10 mouse cellular contexts compared by ENCODE assay signal in genomic region chr15:100550280-100550679, GRCm38 (mm10). TPM values are rescaled to one million over a fixed set of nuclear protein-coding genes. Genes with fewer than 3 reads are reported as not detected.
A peak's percentile ranks its signal among the peaks of the same experiment; 100 is the strongest.
DNase-seq lines count a peak whose midpoint lies in the region; ATAC-seq lines count a peak whose summit lies in the region.
"Had no signal": no experiment of that assay in that cellular context is flagged by ENCODE, and none has a peak within 500 bp of the region (broad histone marks: within the 10 kb centered on the region; RNA-seq: fewer than 3 reads in every experiment).

No protein-coding gene starts in this region.

- WGBS in lung, embryonic 16.5 days = 90% methylated on average over 4 of the region's 4 CpGs
- WGBS in limb, embryonic 12.5 days = 95% methylated on average over 4 of the region's 4 CpGs
- 91% methylated on average over 4 of the region's 4 CpGs for WGBS in stomach, embryonic 15.5 days

- H3K4me1 ChIP-seq in lung, embryonic 16.5 days (replicated peaks; ENCODE audit: control insufficient read depth, insufficient read depth, low read length) = peaks cover 5% of the 10 kb centered on the region
- H3K4me1 ChIP-seq in limb, embryonic 12.5 days (replicated peaks) = peaks cover 8% of the 10 kb centered on the region; the same call in 1 of the 2 replicates
- peaks cover 9% of the 10 kb centered on the region; the same call in 1 of the 2 replicates for H3K4me1 ChIP-seq in stomach, embryonic 15.5 days

- no peak overlapping the region; the same call in 1 of the 2 replicates for H3K9ac ChIP-seq in lung, embryonic 16.5 days (ENCODE audit: low read length)
- no peak overlapping the region for H3K9ac ChIP-seq in limb, embryonic 12.5 days (replicated peaks)
- no peak overlapping the region for H3K9ac ChIP-seq in stomach, embryonic 15.5 days

- ATAC-seq in lung, embryonic 16.5 days (ENCODE audit: low read depth) = no peak
- ATAC-seq in limb, embryonic 12.5 days (ENCODE audit: insufficient number of reproducible peaks, insufficient read depth, low FRiP score, low TSS enrichment, low read depth) = no peak
- ATAC-seq in stomach, embryonic 15.5 days (ENCODE audit: insufficient read depth, low FRiP score, low read depth) = no peak
- no peak for ATAC-seq in erythroid progenitor cell, adult 5-6 weeks (replicated peaks; ENCODE audit: low FRiP score, poor library complexity, severe bottlenecking)

- H3K4me2 ChIP-seq in lung, embryonic 16.5 days (ENCODE audit: low read depth, low read length) = peak overlapping the region; percentile 82; the same call in 1 of the 2 replicates
- peak overlapping the region; percentile 90 for H3K4me2 ChIP-seq in limb, embryonic 12.5 days
- peak overlapping the region; percentile 86; the same call in 1 of the 2 replicates for H3K4me2 ChIP-seq in stomach, embryonic 15.5 days

- no peaks in the 10 kb centered on the region; the same call in 1 of the 2 replicates for H3K9me3 ChIP-seq in lung, embryonic 16.5 days (ENCODE audit: control insufficient read depth, low read length)
- peaks cover 7% of the 10 kb centered on the region; the same call in 1 of the 2 replicates for H3K9me3 ChIP-seq in limb, embryonic 12.5 days
- no peaks in the 10 kb centered on the region for H3K9me3 ChIP-seq in stomach, embryonic 15.5 days

- H3K27ac ChIP-seq in lung, embryonic 16.5 days (ENCODE audit: low read length) = no peak overlapping the region
- no peak overlapping the region for H3K27ac ChIP-seq in limb, embryonic 12.5 days
- no peak overlapping the region for H3K27ac ChIP-seq in stomach, embryonic 15.5 days

- peaks cover 11% of the 10 kb centered on the region for H3K36me3 ChIP-seq in lung, embryonic 16.5 days (ENCODE audit: control insufficient read depth, insufficient read depth, low read length)
- H3K36me3 ChIP-seq in limb, embryonic 12.5 days = peaks cover 37% of the 10 kb centered on the region
- H3K36me3 ChIP-seq in stomach, embryonic 15.5 days = 0 out of 2 replicates have a peak, but pooled peaks cover 6% of the 10 kb centered on the region

- intact Hi-C loops in left cerebral cortex, postnatal 36 days (cut with DNase I) = loop anchor here (5.0 kb wide), 1 partner anchor 62 kb away; no protein-coding TSS in a partner anchor

- DNase-seq in lung, adult 18-20 months = no peak
- peak; percentile 31 for DNase-seq in heart, postnatal 4 days
- DNase-seq in adrenal gland, adult 8-10 months = no peak
- DNase-seq in left cerebral cortex, postnatal 36 days (ENCODE audit: low spot score in 2 of 2) = no peak
- DNase-seq: thymus, postnatal 36 days had no signal

- H3K27me3 ChIP-seq in lung, embryonic 16.5 days (ENCODE audit: control insufficient read depth, insufficient read depth, low read depth, low read length) = no peaks in the 10 kb centered on the region
- H3K27me3 ChIP-seq in limb, embryonic 12.5 days = no peaks in the 10 kb centered on the region
- H3K27me3 ChIP-seq in stomach, embryonic 15.5 days (replicated peaks) = no peaks in the 10 kb centered on the region
- H3K27me3 ChIP-seq: megakaryocyte, embryonic 14.5 days had no signal

- no peak overlapping the region for H3K4me3 ChIP-seq in lung, embryonic 16.5 days (ENCODE audit: low read length)
- 0 out of 2 replicates have a peak overlapping the region, but pooled peaks have one; percentile 89 for H3K4me3 ChIP-seq in limb, embryonic 12.5 days (replicated peaks)
- H3K4me3 ChIP-seq in stomach, embryonic 15.5 days (replicated peaks) = peak overlapping the region; percentile 85; the same call in 1 of the 2 replicates

RNA-seq across cellular contexts. Expression of gene Tfcp2, which starts 1.5 kb away (rescaled TPM):
- 22.3 and 23.0 TPM in 2 replicates for polyA plus RNA-seq in lung, embryonic 16.5 days (2015; fragmentation: Nextera tagmentation; extraction: Ambion mirVana)
- total RNA-seq in heart, postnatal 4 days (2021) = 10 to 100 TPM; 14.4 to 14.6 TPM
- polyA plus RNA-seq in limb, embryonic 12.5 days (2016; fragmentation: Nextera tagmentation; extraction: Ambion mirVana) = 42.5 and 44.4 TPM in 2 replicates
- polyA plus RNA-seq in stomach, embryonic 15.5 days (2015; fragmentation: Nextera tagmentation; extraction: Ambion mirVana) = 22.5 and 25.9 TPM in 2 replicates
- 10 to 100 TPM; 25.6 to 38.0 (median 30.8) TPM for total RNA-seq in adrenal gland, adult 8-10 months (2022)
- total RNA-seq in erythroid progenitor cell, adult 5-6 weeks (2015; ENCODE audit: low replicate concordance) = 5.0 and 17.7 TPM in 2 replicates
- total RNA-seq in erythroid progenitor cell, adult 5-6 weeks (2017; ENCODE audit: low replicate concordance) = 17.1 and 21.6 TPM in 2 replicates
- 10 to 100 TPM; 26.2 to 33.1 TPM for total RNA-seq in left cerebral cortex, postnatal 36 days (2021)

RNA-seq across cellular contexts. Expression of gene Pou6f1, which starts 49.5 kb away (rescaled TPM):
- 4.0 and 5.2 TPM in 2 replicates for polyA plus RNA-seq in lung, embryonic 16.5 days (2015; fragmentation: Nextera tagmentation; extraction: Ambion mirVana)
- 10 to 100 TPM; 26.3 to 29.3 TPM for total RNA-seq in heart, postnatal 4 days (2021)
- polyA plus RNA-seq in limb, embryonic 12.5 days (2016; fragmentation: Nextera tagmentation; extraction: Ambion mirVana) = 6.6 and 8.9 TPM in 2 replicates
- 4.7 and 4.9 TPM in 2 replicates for polyA plus RNA-seq in stomach, embryonic 15.5 days (2015; fragmentation: Nextera tagmentation; extraction: Ambion mirVana)
- total RNA-seq in adrenal gland, adult 8-10 months (2022) = 10 to 100 TPM; 17.1 to 33.5 (median 23.8) TPM
- 3.2 and 4.6 TPM in 2 replicates for total RNA-seq in erythroid progenitor cell, adult 5-6 weeks (2015; ENCODE audit: low replicate concordance)
- 1.7 TPM in 1 of 2 replicates, not detected in the other for total RNA-seq in erythroid progenitor cell, adult 5-6 weeks (2017; ENCODE audit: low replicate concordance)
- 100 to 1,000 TPM; 128 to 140 TPM for total RNA-seq in left cerebral cortex, postnatal 36 days (2021)

RNA-seq across cellular contexts. Expression of gene Csrnp2, which starts 55.0 kb away (rescaled TPM):
- 9.5 and 10.6 TPM in 2 replicates for polyA plus RNA-seq in lung, embryonic 16.5 days (2015; fragmentation: Nextera tagmentation; extraction: Ambion mirVana)
- 1 to 10 TPM; 5.9 to 6.5 TPM for total RNA-seq in heart, postnatal 4 days (2021)
- polyA plus RNA-seq in limb, embryonic 12.5 days (2016; fragmentation: Nextera tagmentation; extraction: Ambion mirVana) = 34.1 and 34.4 TPM in 2 replicates
- 9.2 and 9.3 TPM in 2 replicates for polyA plus RNA-seq in stomach, embryonic 15.5 days (2015; fragmentation: Nextera tagmentation; extraction: Ambion mirVana)
- 1 to 10 TPM; 5.7 to 8.5 (median 6.7) TPM for total RNA-seq in adrenal gland, adult 8-10 months (2022)
- not detected in 2 replicates for total RNA-seq in erythroid progenitor cell, adult 5-6 weeks (2015; ENCODE audit: low replicate concordance)
- total RNA-seq in erythroid progenitor cell, adult 5-6 weeks (2017; ENCODE audit: low replicate concordance) = 0.26 TPM in 1 of 2 replicates, not detected in the other
- total RNA-seq in left cerebral cortex, postnatal 36 days (2021) = 10 to 100 TPM; 33.8 to 38.0 TPM

Comparison
In these comparisons a context has a peak if more than half of its experiments do, and no peak if none do; other contexts are left out.
1. RNA of gene Csrnp2, which starts 55.0 kb away (total RNA-seq): 33.8 to 38.0 TPM in left cerebral cortex, postnatal 36 days, 5.7 to 8.5 TPM in adrenal gland, adult 8-10 months and 5.9 to 6.5 TPM in heart, postnatal 4 days; 0.26 TPM in erythroid progenitor cell, adult 5-6 weeks; every median in the first group is over 4 times any median in the second.
2. Peak in every context shown above with its lines, with median percentiles within 50 percentile points of each other: H3K4me2 ChIP-seq.